Mouse (Mus musculus) G1E (cell line): ENCODE measurements around the gene Flnc. TPM values are rescaled to one million over a fixed set of nuclear protein-coding genes. Genes with fewer than 3 reads are reported as not detected.
A peak's percentile ranks its signal among the peaks of the same experiment; 100 is the strongest.
"Not testable (repeated sequence)": the region's sequence is repeated elsewhere in the genome, so short reads cannot be mapped to it uniquely, and the experiment has no call there.

ENCODE experiments used
- ATAC-seq: 2 replicates; pipeline ENCODE4 v1.8.0; 2016; ENCODE audit warnings: mild to moderate bottlenecking; ENCODE audit not compliant: insufficient number of reproducible peaks, poor library complexity, low FRiP score, severe bottlenecking; ENCODE audit errors: extremely low read depth
- DNase-seq: peaks from one replicate; pipeline ENCODE4 v3.0.0; 2012; ENCODE audit warnings: low spot score
- H3K27me3 ChIP-seq: 2 replicates; pipeline ENCODE4 v1.6.1; 2012; ENCODE audit warnings: mild to moderate bottlenecking, low read length, inconsistent platforms; ENCODE audit not compliant: insufficient read depth
- H3K36me3 ChIP-seq: replicated peaks from 2 replicates; pipeline ENCODE3; 2012; ENCODE audit warnings: mild to moderate bottlenecking, inconsistent platforms
- H3K4me1 ChIP-seq: 2 replicates; pipeline ENCODE4 v1.6.1; 2012; ENCODE audit warnings: low read depth, low read length, inconsistent platforms, mixed read lengths; ENCODE audit not compliant: insufficient read depth
- H3K4me3 ChIP-seq: 2 replicates; pipeline ENCODE4 v1.5.1; 2012; ENCODE audit warnings: low read depth, mild to moderate bottlenecking, inconsistent platforms, low read length, moderate library complexity, mixed read lengths
- H3K9me3 ChIP-seq: replicated peaks from 2 replicates; pipeline ENCODE4 v1.6.1; 2012; ENCODE audit warnings: inconsistent platforms
- CTCF ChIP-seq: IDR thresholded peaks from 2 replicates; pipeline ENCODE4 v1.5.1; 2012; ENCODE audit warnings: low read depth, low read length, inconsistent platforms, mixed read lengths
- GATA1 ChIP-seq: IDR thresholded peaks from 2 replicates; pipeline ENCODE4 v1.6.1; 2012; ENCODE audit warnings: borderline replicate concordance, low read length, inconsistent platforms, mixed read lengths
- GATA2 ChIP-seq: IDR thresholded peaks from 2 replicates; pipeline ENCODE4 v1.6.1; 2012; ENCODE audit warnings: low read depth, low read length, inconsistent platforms, borderline replicate concordance
- POLR2AphosphoS5 ChIP-seq: IDR thresholded peaks from 2 replicates; pipeline ENCODE4 v1.6.1; 2012; ENCODE audit warnings: low read depth, low read length, inconsistent platforms; ENCODE audit not compliant: insufficient replicate concordance
- TAL1 ChIP-seq: conservative IDR thresholded peaks from 2 replicates; pipeline ENCODE4 v1.6.1; 2012; ENCODE audit warnings: low read depth, low read length, inconsistent platforms, mixed read lengths
- polyA plus RNA-seq: library from polyadenylated mRNA; stranded (reverse); fragments of >175 nt; gene quantifications from 2 replicates; pipeline ENCODE4 v1.2.3, GENCODE M21; 2012
- total RNA-seq, 2 experiments: library from RNA; stranded (forward) in 1 of 2; stranded (reverse) in 1 of 2; fragments of 200-1000 nt in 1 of 2; fragments of >200 nt in 1 of 2; fragmentation: Nextera tagmentation in 1 of 2; gene quantifications; 2 replicates each; pipeline ENCODE4 v1.2.3; 2014 to 2017

Gene Flnc
- total RNA-seq (2014; fragmentation: Nextera tagmentation), result 0.15 and 0.24 TPM in 2 replicates
- total RNA-seq (2017), result 0.11 and 0.17 TPM in 2 replicates
- 0.36 and 0.51 TPM in 2 replicates for polyA plus RNA-seq

GRCm38 (mm10) chr6:29433038-29433803 lies at the start of gene Flnc:
TSS of gene Flnc (plus strand) at chr6:29433256.
- Histone ChIP-seq H3K36me3 (no peaks in the 10 kb centered on the region), H3K4me3 (peak within 1 kb of the TSS; percentile 45; the same call in 1 of the 2 replicates), H3K4me1 (peaks cover 72% of the 10 kb centered on the region), H3K27me3 (peaks cover 58% of the 10 kb centered on the region), H3K9me3 (peaks cover 5% of the 10 kb centered on the region)
- ATAC-seq (no peak), DNase-seq (no peak)
- TF ChIP-seq POLR2AphosphoS5, result no peak
- TF ChIP-seq TAL1, result no peak
- TF ChIP-seq CTCF, result no peak
- no peak for TF ChIP-seq GATA2
- no peak for TF ChIP-seq GATA1

GRCm38 (mm10) chr6:29388052-29388518 lies 45.0 kb upstream of the Flnc start, which contains the start of gene Opn1sw:
TSS of gene Opn1sw (minus strand) at chr6:29388468.
- peak; percentile 42 for DNase-seq
- no peak for ATAC-seq
- Histone ChIP-seq H3K4me3 (peak within 1 kb of the TSS; percentile 46; the same call in 1 of the 2 replicates), H3K4me1 (peaks cover 22% of the 10 kb centered on the region), H3K9me3 (no peaks in the 10 kb centered on the region), H3K36me3 (no peaks in the 10 kb centered on the region), H3K27me3 (peaks cover 31% of the 10 kb centered on the region)
- no peak for TF ChIP-seq TAL1
- no peak for TF ChIP-seq GATA1
- TF ChIP-seq POLR2AphosphoS5, result no peak
- no peak for TF ChIP-seq CTCF
- TF ChIP-seq GATA2, result no peak

GRCm38 (mm10) chr6:29388606-29389080 lies 44.4 kb upstream of the Flnc start:
- no peak overlapping the region for H3K4me3 ChIP-seq
- DNase-seq, result no peak

GRCm38 (mm10) chr6:29389425-29389824 lies 43.6 kb upstream of the Flnc start:
- Histone ChIP-seq H3K9me3 (no peaks in the 10 kb centered on the region), H3K4me1 (peaks cover 14% of the 10 kb centered on the region), H3K27me3 (peaks cover 38% of the 10 kb centered on the region), H3K4me3 (no peak overlapping the region), H3K36me3 (no peaks in the 10 kb centered on the region)
- DNase-seq (no peak), ATAC-seq (no peak)
- no peak for TF ChIP-seq GATA2
- TF ChIP-seq TAL1, result no peak
- no peak for TF ChIP-seq CTCF
- TF ChIP-seq POLR2AphosphoS5, result no peak
- TF ChIP-seq GATA1, result no peak

More at GRCm38 (mm10) chr6:29388606-29389080, 44.4 kb upstream of the Flnc start:
- Histone ChIP-seq H3K4me1 (peaks cover 20% of the 10 kb centered on the region), H3K27me3 (peaks cover 33% of the 10 kb centered on the region), H3K9me3 (no peaks in the 10 kb centered on the region), H3K36me3 (no peaks in the 10 kb centered on the region)
- no peak for TF ChIP-seq GATA1
- TF ChIP-seq CTCF, result no peak
- TF ChIP-seq GATA2, result no peak
- no peak for TF ChIP-seq POLR2AphosphoS5
- TF ChIP-seq TAL1, result no peak
- ATAC-seq, result no peak

- peaks cover 12% of the 10 kb centered on the region for H3K4me1 ChIP-seq
- not testable (repeated sequence) for H3K4me3 ChIP-seq, H3K36me3 ChIP-seq, ATAC-seq, H3K9me3 ChIP-seq, DNase-seq
- H3K27me3 ChIP-seq, result peaks cover 46% of the 10 kb centered on the region
Measured at GRCm38 (mm10) chr6:29390500-29390899, 42.6 kb upstream of the Flnc start.

GRCm38 (mm10) chr6:29391241-29391640 lies 41.8 kb upstream of the Flnc start:
- peaks cover 49% of the 10 kb centered on the region for H3K27me3 ChIP-seq
- H3K4me1 ChIP-seq, result peaks cover 18% of the 10 kb centered on the region
- H3K36me3 ChIP-seq, DNase-seq, ATAC-seq, H3K4me3 ChIP-seq, H3K9me3 ChIP-seq: not testable (repeated sequence)

GRCm38 (mm10) chr6:29391802-29392201 lies 41.3 kb upstream of the Flnc start:
- no peak for DNase-seq
- no peak for ATAC-seq
- Histone ChIP-seq H3K4me1 (peaks cover 24% of the 10 kb centered on the region), H3K36me3 (no peaks in the 10 kb centered on the region), H3K9me3 (no peaks in the 10 kb centered on the region), H3K27me3 (peaks cover 51% of the 10 kb centered on the region), H3K4me3 (no peak overlapping the region)
- TF ChIP-seq CTCF (no peak), GATA1 (no peak), GATA2 (no peak), POLR2AphosphoS5 (no peak), TAL1 (no peak)
